Mouse (Mus musculus) midbrain, embryonic 12.5 days (tissue): ENCODE measurements around the gene Slc35d2. TPM values are rescaled to one million over a fixed set of nuclear protein-coding genes. Genes with fewer than 3 reads are reported as not detected.
A peak's percentile ranks its signal among the peaks of the same experiment; 100 is the strongest.
"Not testable (repeated sequence)": the region's sequence is repeated elsewhere in the genome, so short reads cannot be mapped to it uniquely, and the experiment has no call there.

Experiments used
- ATAC-seq: fragments of 200-750 bp; cut with Nextera tagmentation; 2 replicates; pipeline ENCODE4 v1.8.0; 2017; ENCODE audit warnings: low read depth, moderate TSS enrichment, moderate library complexity; ENCODE audit not compliant: low FRiP score
- H3K27ac ChIP-seq: fragments of 300-500 bp; sonication (generic); replicated peaks from 2 replicates; pipeline ENCODE4 v1.5.1; 2016; ENCODE audit warnings: mild to moderate bottlenecking
- H3K27me3 ChIP-seq: fragments of 300-500 bp; sonication (generic); 2 replicates; pipeline ENCODE4 v1.6.1; 2016; ENCODE audit warnings: mild to moderate bottlenecking
- H3K36me3 ChIP-seq: fragments of 300-500 bp; sonication (generic); 2 replicates; pipeline ENCODE4 v1.6.1; 2016
- H3K4me1 ChIP-seq: fragments of 300-500 bp; sonication (generic); 2 replicates; pipeline ENCODE4 v1.6.1; 2016
- H3K4me2 ChIP-seq: fragments of 300-500 bp; sonication (generic); replicated peaks from 2 replicates; pipeline ENCODE4 v1.6.1; 2016; ENCODE audit warnings: mild to moderate bottlenecking, moderate library complexity
- H3K4me3 ChIP-seq: fragments of 300-500 bp; sonication (generic); 2 replicates; pipeline ENCODE4 v1.5.1; 2016; ENCODE audit warnings: mild to moderate bottlenecking
- H3K9ac ChIP-seq: fragments of 300-500 bp; sonication (generic); replicated peaks from 2 replicates; pipeline ENCODE4 v1.6.1; 2016; ENCODE audit warnings: mild to moderate bottlenecking, moderate library complexity
- H3K9me3 ChIP-seq: fragments of 300-500 bp; sonication (generic); 2 replicates; pipeline ENCODE4 v1.6.1; 2016; ENCODE audit warnings: mild to moderate bottlenecking
- WGBS: fragments of 180-500 bp; shearing (Covaris S2); methylation state at CpG from one replicate; pipeline ENCODE4 v1.1.7; 2016; 5-methylcytosine and 5-hydroxymethylcytosine counted together
- polyA plus RNA-seq: library from polyadenylated mRNA; unstranded; fragments of >200 nt; fragmentation: Nextera tagmentation; extraction: Ambion mirVana; gene quantifications from 2 replicates; pipeline ENCODE4 v1.2.1, GENCODE M21; 2016

Gene Slc35d2
- polyA plus RNA-seq, 1 experiment from 2014 or later, result 4.0 TPM

DNA sequence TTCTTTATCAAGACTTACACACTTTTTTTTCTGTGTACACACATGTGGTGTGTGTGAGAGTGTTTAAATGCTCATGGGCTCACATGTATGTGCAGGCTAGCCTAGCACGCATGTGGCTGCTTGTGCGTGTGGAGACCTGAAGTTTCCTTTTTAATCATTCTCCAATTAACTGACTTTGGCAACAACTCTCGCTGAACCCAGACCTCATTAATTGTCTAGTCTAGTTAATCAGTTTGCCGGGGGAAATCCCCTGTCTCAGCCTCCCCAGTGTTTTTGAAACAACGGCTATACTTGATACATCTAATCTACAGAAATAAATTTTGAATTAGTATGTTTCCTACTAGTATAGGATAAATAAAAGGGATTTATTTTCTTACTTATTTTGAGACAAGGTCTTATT, 43.1 kb downstream of the Slc35d2 start:
- ATAC-seq, result no peak
- no peak overlapping the region for H3K9ac ChIP-seq
- H3K27me3 ChIP-seq, result no peaks in the 10 kb centered on the region; the same call in none of the 2 replicates
- no peak overlapping the region for H3K4me3 ChIP-seq
- H3K9me3 ChIP-seq, result no peaks in the 10 kb centered on the region
- no peak overlapping the region for H3K27ac ChIP-seq
- H3K4me2 ChIP-seq, result no peak overlapping the region
- H3K4me1 ChIP-seq, result peaks cover 11% of the 10 kb centered on the region
- WGBS, result 95% methylated on average over 5 of the region's 5 CpGs
- no peaks in the 10 kb centered on the region for H3K36me3 ChIP-seq

DNA sequence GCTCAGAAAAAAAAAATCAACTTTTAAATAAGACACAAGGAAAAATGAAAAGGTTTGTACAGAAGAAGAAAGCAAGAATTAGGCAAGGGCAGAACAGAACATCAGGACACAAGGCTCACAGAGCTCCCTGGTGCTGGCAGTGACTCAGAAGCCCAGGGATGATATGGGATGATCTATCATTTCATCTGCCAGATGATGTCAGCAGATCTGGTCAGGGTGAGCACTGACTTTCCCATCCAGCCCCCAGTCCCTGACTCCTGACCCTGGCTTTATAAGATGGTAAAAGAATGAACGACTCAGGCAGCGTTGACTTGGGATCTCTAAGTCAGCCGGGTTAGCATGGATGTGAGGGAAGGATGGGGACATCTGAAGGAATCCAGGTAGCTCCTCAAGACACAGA, 45.8 kb downstream of the Slc35d2 start:
- ATAC-seq, result no peak
- Histone ChIP-seq H3K9me3 (no peaks in the 10 kb centered on the region), H3K4me3 (no peak overlapping the region), H3K9ac (no peak overlapping the region), H3K4me1 (peaks cover 15% of the 10 kb centered on the region), H3K27me3 (no peaks in the 10 kb centered on the region; the same call in 1 of the 2 replicates), H3K27ac (no peak overlapping the region), H3K4me2 (no peak overlapping the region), H3K36me3 (no peaks in the 10 kb centered on the region)
- WGBS, result 90% methylated on average over 3 of the region's 3 CpGs

DNA sequence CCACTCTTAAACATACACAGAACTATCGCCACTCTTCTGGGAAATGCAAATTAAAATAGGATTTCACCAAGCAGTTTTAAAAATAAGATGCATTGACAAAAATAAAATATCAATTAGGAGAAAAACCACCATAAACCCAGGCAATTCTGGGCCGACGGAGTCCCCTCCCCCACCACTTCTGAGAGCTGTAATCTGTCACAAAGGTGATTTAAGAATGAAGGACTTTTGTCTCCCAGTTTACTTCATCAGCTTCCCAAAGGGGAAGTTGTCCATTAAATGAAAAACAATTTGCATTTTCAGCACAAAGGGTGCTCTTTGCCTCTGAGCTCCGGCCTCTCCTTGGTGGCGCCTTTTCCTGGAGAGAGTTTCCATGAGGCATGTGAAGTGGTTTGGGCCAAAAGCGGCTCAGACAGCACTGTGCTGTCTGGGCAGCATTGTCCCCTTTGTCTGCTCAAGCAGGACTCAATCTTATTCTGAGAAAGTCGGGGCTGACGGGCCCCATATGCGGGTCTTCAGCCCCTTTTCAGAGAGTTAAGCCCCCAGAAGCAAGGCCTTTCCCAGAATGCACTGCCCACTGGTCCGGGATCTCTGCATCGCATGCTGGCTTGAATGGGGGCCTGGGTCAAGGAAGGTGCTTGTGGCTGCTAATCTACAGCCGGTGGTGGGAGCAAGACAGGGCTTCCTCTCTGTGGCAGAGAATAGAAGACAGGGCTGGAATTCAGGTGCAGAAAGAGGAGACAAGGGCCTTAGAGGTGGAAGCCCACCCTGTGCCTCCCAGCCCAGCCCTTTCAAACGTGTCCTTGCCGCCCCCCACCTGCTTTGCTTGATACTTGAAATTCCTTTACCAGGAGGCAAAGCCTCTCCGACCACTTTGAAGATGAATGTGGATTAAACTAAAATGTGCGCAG, 47.9 kb downstream of the Slc35d2 start:
- no peaks in the 10 kb centered on the region for H3K9me3 ChIP-seq
- H3K36me3 ChIP-seq, result no peaks in the 10 kb centered on the region
- peak; percentile 81 for ATAC-seq
- H3K9ac ChIP-seq, result no peak overlapping the region
- H3K4me3 ChIP-seq, result no peak overlapping the region
- 15% methylated on average over 16 of the region's 16 CpGs for WGBS
- H3K4me1 ChIP-seq, result peaks cover 15% of the 10 kb centered on the region
- peak overlapping the region; percentile 79 for H3K27ac ChIP-seq
- H3K27me3 ChIP-seq, result no peaks in the 10 kb centered on the region; the same call in 1 of the 2 replicates
- peak overlapping the region; percentile 23 for H3K4me2 ChIP-seq

DNA sequence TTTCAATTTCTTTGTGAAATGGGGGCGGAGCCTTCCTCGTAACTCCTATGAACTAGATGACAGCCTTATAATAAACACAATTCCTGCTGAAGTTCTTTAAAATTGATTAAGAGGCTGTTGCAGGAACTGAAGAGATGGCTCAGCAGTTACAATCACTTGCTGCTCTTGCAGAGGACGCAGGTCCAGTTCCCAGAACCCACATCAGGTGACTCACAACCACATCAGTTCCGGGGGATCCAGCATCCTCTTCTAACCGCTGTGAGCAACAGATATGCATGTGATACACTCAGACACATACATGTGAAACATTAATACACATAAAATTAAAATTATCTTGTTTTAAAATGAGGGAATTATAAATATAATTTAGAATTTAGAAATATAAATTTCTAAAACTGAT, 51.6 kb downstream of the Slc35d2 start:
- Histone ChIP-seq H3K4me1 (peaks cover 15% of the 10 kb centered on the region), H3K9me3 (no peaks in the 10 kb centered on the region), H3K4me2 (no peak overlapping the region), H3K4me3 (no peak overlapping the region), H3K36me3 (no peaks in the 10 kb centered on the region), H3K27ac (no peak overlapping the region), H3K27me3 (no peaks in the 10 kb centered on the region; the same call in 1 of the 2 replicates), H3K9ac (no peak overlapping the region)
- no peak for ATAC-seq
- 88% methylated on average over 5 of the region's 5 CpGs for WGBS

DNA sequence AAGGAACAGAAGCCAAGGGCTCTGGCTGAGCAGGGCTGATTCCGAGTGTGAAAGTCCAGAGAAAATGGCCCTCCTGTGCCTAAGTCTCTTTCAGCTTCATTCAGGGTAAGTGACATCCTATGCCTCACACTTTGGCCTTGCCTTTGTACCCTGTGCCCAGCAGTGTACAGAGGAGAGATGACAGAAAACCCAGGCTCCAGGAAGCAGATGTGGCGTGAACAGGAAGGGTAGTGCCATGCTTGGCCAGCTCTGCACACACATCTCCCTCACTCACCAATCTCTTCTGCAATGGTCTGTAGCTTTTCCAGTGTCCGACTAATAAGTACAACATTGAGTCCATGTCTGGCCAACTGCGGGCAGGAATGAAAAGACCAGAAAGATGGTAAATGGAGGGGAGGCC, 53.1 kb downstream of the Slc35d2 start:
- H3K4me3 ChIP-seq, result no peak overlapping the region
- H3K4me1 ChIP-seq, result peaks cover 4% of the 10 kb centered on the region
- no peaks in the 10 kb centered on the region for H3K27me3 ChIP-seq
- H3K36me3 ChIP-seq, result no peaks in the 10 kb centered on the region
- no peak overlapping the region for H3K27ac ChIP-seq
- no peak for ATAC-seq
- WGBS, result 89% methylated on average over 4 of the region's 4 CpGs
- no peak overlapping the region for H3K4me2 ChIP-seq
- no peaks in the 10 kb centered on the region for H3K9me3 ChIP-seq
- no peak overlapping the region for H3K9ac ChIP-seq

DNA sequence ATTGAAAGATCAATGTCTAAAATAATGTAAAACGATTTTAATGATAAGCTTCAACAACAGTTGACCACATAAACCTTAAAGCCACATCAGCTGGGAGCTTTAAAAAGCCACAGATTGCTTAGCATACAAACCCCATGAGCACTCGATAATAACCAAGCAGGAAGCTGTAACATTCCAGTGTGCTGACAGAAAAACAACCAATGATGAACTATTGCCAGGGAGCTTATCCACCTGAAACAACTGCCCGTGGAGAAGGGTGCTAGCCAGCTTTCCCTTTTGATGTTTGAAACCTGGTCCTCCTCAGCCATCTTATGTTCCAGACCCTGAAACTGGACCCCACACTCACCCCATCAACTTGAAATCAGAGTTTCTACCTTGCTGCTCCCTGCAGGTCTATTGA, 62.5 kb downstream of the Slc35d2 start:
- no peak overlapping the region for H3K4me3 ChIP-seq
- no peak overlapping the region for H3K9ac ChIP-seq
- no peaks in the 10 kb centered on the region for H3K9me3 ChIP-seq
- 71% methylated on average over 3 of the region's 3 CpGs for WGBS
- no peak for ATAC-seq
- H3K4me1 ChIP-seq, result no peaks in the 10 kb centered on the region
- H3K27me3 ChIP-seq, result no peaks in the 10 kb centered on the region
- H3K4me2 ChIP-seq, result no peak overlapping the region
- no peaks in the 10 kb centered on the region for H3K36me3 ChIP-seq
- no peak overlapping the region for H3K27ac ChIP-seq

DNA sequence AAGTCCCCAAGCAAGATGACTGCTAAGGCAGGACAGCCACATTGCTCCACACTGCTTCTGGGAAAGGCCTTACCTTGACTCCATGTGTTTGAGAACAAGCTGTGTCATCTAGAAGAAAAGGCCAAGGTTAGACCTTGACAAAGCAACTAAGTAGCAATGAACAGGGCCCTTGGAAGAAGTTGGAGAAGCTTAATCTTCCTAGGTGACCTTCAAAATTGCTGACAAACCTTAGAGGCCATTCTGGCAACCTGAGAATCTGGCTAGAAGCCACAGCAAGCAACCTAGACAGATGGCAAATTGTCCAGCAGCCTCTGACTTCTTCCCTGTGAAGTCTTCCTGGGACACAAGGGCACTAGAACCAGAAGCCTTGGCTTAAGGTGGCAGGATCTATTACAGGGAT, 64.9 kb downstream of the Slc35d2 start:
- H3K27ac ChIP-seq, result no peak overlapping the region
- no peaks in the 10 kb centered on the region for H3K9me3 ChIP-seq
- no peak overlapping the region for H3K9ac ChIP-seq
- no peaks in the 10 kb centered on the region for H3K36me3 ChIP-seq
- H3K4me3 ChIP-seq, result no peak overlapping the region
- no peak overlapping the region for H3K4me2 ChIP-seq
- H3K27me3 ChIP-seq, result no peaks in the 10 kb centered on the region
- no peaks in the 10 kb centered on the region for H3K4me1 ChIP-seq
- no peak for ATAC-seq

DNA sequence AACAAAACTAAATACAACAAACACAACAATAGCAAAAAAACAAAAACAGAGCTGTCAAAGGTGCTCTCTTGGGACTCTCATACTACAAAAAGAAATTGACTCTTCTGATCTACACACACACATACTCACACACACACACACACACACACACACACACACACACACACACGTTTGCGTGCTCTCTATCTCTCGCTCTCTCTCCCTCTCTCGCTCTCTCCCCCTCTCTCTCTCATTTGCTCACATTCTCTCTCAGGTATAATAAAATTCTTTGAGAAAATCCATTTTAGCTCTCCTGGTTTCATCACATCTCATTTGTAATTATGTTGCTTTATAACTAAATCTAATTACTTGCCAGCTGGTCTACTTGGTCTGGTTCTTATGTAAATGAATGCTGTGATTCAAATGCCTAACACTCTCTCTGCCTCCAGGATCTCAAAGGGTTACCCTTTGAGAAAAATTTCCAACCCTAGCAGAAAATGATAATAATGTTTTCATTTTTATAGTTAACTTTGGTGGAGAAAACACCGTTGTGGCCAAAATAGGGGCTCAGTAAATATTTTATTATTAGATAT, 68.1 kb downstream of the Slc35d2 start:
- ATAC-seq, result no peak
- Histone ChIP-seq H3K4me2 (no peak overlapping the region), H3K27me3 (no peaks in the 10 kb centered on the region), H3K27ac (no peak overlapping the region), H3K4me1 (no peaks in the 10 kb centered on the region), H3K4me3 (no peak overlapping the region), H3K9ac (no peak overlapping the region), H3K36me3 (no peaks in the 10 kb centered on the region), H3K9me3 (no peaks in the 10 kb centered on the region)
- WGBS, result 90% methylated on average over 5 of the region's 5 CpGs

DNA sequence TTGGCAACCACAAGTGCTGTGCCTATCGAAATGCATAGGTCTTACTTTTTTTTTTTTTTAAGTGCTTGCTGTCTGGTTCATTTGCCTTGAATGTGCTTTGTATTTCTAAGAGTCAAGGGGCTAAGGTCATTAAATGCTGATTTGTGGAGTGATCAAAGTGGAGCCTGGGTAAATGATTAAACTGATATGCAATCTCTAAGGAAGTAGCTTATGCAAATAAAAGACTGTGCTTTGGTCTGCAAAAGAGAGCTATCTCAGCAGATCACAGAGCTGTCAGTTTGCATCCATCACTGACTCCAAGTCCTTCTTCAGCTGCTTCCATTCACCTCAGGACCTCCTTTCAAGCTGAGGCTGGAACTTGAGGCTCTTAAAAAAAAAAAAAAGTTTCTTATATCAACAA, 75.2 kb downstream of the Slc35d2 start:
- no peak overlapping the region for H3K9ac ChIP-seq
- ATAC-seq, result no peak

DNA sequence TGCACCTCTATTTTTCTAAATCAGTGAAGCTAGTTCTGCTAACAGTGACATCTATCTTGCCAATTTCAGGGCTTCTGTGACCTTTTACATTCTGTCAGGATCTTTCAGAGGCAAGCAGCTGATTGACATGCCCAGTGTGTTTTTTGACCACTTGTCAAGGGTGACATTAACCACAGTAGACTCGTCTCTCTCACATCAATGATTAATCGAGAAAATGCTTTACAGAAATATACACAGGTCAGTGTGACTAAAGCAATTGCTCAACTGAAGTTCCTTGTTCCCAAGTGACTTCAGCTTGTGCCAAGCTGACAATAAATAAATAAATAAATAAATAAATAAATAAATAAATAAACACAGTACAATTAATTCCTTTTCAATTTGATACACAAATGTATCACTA, 76.9 kb downstream of the Slc35d2 start:
- not testable (repeated sequence) for ATAC-seq, H3K27ac ChIP-seq, H3K9me3 ChIP-seq, H3K36me3 ChIP-seq, H3K4me2 ChIP-seq, H3K9ac ChIP-seq, H3K4me3 ChIP-seq, H3K4me1 ChIP-seq, H3K27me3 ChIP-seq
- WGBS, result 79% methylated on average over 2 of the region's 2 CpGs

More for the DNA sequence above, 75.2 kb downstream of the Slc35d2 start:
- Histone ChIP-seq H3K27me3 (no peaks in the 10 kb centered on the region), H3K27ac (no peak overlapping the region), H3K4me2 (no peak overlapping the region), H3K36me3 (no peaks in the 10 kb centered on the region), H3K4me3 (no peak overlapping the region), H3K9me3 (no peaks in the 10 kb centered on the region; the same call in 1 of the 2 replicates), H3K4me1 (no peaks in the 10 kb centered on the region)
- 46% methylated on average over 1 of the region's 1 CpGs for WGBS

DNA sequence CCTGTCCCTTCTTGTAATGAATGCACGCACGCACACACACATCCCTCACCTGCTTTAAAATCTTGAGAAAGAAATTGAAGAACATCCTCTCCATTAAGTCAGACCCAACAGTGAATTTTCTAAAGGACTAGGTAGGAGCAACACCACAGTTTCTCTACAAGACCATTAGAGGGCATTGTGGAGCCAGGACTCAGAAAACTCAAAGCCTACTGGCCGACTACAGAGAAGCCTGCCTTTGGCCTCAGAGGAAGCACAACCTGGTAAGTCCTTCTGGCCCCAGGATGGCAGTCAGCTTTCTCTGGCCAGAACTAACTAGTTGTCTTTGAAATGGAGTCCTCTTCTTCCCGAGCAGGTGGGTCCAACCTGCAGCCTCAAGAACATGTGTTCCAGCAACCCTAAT, 78.3 kb downstream of the Slc35d2 start:
- no peak for ATAC-seq
- WGBS, result 67% methylated on average over 4 of the region's 4 CpGs
- H3K4me3 ChIP-seq, result no peak overlapping the region

DNA sequence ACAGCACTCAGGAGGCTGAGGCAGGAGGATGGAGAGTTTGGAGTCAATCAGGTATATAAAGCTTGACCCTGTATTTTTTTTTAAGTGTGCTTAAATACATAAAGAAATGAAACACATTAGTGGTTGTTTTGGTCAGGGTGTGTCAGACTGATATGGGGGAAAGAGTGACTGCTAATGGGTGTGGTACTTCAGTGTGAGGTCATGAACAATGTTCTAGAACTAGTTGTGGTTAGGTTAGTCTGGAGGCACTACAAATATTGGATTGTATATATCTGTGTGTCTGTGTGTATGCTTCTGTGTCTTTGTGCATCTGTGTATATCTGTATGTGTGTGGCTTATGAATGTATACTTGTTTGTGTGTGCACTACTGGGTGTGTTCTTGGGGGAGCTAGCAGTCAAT, 79.6 kb downstream of the Slc35d2 start:
- Histone ChIP-seq H3K27ac (no peak overlapping the region), H3K36me3 (no peaks in the 10 kb centered on the region), H3K9ac (no peak overlapping the region), H3K9me3 (no peaks in the 10 kb centered on the region; the same call in 1 of the 2 replicates), H3K4me1 (no peaks in the 10 kb centered on the region), H3K4me2 (no peak overlapping the region), H3K27me3 (no peaks in the 10 kb centered on the region), H3K4me3 (no peak overlapping the region)
- ATAC-seq, result no peak

More for the DNA sequence above, 78.3 kb downstream of the Slc35d2 start:
- H3K27ac ChIP-seq, result no peak overlapping the region
- H3K4me2 ChIP-seq, result no peak overlapping the region
- no peaks in the 10 kb centered on the region for H3K36me3 ChIP-seq
- H3K9me3 ChIP-seq, result no peaks in the 10 kb centered on the region; the same call in 1 of the 2 replicates
- H3K27me3 ChIP-seq, result no peaks in the 10 kb centered on the region
- no peaks in the 10 kb centered on the region for H3K4me1 ChIP-seq
- no peak overlapping the region for H3K9ac ChIP-seq
